Mouse (Mus musculus) thymus, postnatal 36 days (tissue): Measurements from ENCODE around the gene Odf2.
"Not testable (repeated sequence)": the region's sequence is repeated elsewhere in the genome, so short reads cannot be mapped to it uniquely, and the experiment has no call there.

ENCODE experiments used
- DNase-seq, 2 experiments: peaks; one replicate each; pipeline ENCODE4 v3.0.0; 2022; ENCODE audit warnings: mixed read lengths in 2 of 2

The Odf2 gene

DNA sequence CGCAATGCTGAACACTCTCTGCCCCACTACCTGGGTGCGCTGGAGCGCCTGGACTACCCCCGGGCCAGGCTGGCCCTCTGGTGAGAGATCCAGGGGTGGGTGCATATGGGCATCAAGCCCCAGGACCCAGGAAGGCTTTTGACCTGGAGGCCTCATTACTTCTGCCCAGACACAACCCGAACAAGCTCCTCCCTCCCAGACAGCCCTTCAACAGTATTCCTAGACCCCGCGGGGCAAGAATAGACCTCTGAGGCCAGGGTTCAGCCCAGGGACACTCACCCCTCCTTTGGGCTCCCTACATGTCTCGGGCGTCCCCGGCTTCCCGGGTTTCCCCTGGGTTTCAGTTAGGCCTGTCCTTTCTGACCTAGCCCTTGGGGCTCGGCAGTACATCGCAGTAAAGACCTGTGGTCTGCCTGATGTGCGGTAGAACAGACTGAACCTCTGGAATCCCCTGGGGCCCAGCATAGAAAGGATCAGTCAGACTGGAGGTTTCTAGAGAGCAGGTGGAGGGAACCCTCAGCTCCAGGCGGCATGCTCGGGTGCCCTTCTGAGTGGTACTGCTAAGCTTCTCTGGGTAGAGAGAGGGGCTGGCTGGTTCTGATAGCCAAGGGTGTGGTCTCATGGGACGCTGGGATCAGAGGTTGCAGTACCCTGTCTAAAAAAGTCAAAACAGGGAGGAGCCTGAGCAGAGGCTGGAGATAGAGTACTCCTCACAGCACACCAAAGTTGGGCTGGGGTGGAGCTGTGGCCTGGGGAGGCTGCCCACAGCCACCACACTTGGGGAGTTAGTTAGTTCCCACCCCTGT lies 19.2 kb upstream of the Odf2 start:
- no peak for DNase-seq

DNA sequence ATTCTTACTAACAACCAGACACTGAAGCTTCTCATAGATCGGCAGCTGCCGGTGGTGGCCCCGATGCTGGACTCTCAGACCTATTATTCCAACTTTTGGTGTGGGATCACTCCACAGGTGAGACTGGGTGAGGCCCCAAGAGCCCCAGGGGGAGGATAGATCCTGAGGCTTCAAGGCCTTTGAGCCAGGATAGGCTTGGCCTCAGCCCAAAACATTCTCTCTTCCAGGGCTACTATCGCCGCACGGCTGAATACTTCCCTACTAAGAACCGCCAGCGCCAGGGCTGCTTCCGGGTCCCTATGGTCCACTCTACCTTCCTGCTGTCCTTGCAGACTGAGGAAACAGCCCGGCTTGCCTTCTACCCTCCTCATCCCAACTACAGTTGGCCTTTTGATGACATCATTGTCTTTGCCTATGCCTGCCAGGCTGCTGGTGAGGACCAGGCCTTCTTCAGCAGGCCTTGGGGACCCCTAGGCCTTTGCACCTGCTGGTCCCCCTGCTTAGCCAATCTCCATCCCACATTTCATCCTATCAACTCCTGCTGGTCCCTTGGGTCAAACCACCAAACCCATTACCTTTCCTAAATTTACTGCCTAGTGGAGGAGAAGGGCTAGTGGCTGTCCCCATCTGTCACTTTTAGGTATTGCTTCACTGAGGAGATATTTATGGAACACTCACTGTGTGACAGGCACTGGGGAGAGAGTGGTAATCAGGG lies 16.3 kb upstream of the Odf2 start:
- no peak for DNase-seq

DNA sequence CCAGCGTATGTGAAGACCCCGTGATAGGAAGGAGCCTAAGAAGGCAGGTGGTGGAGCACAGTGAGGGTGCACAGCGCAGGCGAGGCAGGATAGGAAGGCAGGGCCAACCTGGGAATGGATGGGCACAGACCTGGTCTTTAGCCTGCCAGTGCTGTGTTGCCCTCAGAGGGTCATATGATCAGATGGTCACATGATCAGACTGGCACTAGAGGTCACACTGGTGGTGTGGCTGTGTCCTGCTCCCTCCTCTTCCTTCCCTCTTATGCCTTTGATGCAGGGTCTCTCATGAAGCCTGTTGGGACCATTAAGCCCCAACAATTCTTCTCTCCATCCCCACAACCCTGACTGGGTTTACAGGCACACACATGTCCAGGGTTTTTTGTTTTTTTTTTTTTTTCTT lies 15.2 kb upstream of the Odf2 start:
- no peak for DNase-seq

DNA sequence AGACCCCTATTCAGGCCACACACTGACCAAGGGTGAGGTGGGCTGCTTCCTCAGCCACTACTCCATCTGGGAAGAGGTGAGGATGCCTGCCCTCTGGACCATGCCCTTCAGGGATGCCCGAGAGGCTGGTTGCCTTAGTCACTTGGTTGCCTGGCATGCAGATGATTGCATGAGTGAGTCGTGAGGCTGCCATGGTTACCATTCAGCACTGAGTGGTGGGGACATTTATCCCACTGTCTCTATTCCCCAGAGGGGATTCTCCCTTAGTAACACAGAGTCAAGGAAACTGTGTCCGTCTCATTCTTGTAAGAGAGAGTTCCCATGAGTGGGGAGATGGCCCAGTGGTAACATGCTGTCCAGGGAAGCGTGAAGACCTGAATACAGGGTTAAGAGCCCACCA lies 11.0 kb upstream of the Odf2 start:
- no peak for DNase-seq

DNA sequence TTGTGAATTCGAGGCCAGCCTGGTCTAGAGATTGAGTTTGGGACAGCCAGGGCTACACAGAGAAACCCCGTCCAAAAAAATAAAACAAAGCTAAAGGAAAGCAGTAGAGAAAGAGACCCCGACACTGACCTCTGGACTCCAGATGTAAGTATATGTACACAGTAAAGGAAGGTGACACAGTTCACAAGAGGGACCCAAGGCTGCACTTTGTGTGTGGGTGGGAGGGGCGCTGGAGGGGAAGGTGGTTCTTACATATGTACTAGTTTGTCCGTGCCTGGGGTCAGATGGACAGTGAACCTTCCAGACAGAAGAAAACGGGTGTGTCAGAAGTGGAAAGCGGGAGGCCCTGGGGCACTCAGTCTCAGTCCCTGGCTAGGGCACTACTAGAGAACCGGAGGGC lies 9.8 kb upstream of the Odf2 start:
- no peak for DNase-seq

DNA sequence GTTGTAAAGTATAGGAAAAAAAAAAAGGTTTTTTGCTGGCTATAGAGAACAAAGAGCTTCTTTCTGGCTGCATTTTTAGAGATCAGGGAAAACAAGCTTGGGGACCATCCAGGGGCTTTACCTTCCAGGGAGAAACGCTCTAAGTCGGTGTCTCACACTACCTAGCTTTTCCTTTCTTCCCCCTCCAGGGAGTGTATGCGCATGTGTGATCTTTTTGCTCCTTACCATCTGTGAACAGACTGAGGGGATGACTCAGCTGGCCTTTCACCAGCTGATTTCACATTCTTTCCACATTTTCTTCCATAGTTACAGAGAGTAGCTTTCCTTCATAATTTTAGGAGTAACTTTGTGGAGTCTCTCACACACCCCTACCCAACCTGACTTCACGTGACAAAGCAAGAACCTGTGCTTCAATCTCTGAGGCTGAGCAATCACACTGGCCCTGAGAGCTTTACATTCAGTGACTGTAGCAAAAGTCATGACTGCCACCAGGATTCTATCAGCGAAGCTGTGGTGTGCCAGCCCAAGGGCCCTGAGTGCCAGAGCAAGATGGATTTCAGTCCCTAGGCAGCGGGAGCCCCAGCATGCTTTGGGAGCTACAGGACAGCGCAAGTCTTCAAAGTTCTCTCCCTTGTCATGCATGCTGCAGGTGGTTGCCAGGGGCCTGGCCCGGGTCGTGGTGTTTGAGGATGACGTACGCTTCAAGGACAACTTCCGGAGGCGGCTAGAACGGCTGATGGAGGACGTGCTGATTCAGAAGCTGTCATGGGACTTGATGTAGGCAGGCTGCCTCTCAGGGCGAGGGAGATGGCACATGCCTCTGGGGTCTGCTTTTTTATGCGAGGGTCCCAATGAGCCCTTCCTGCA lies 8.8 kb upstream of the Odf2 start:
- DNase-seq, result no peak

DNA sequence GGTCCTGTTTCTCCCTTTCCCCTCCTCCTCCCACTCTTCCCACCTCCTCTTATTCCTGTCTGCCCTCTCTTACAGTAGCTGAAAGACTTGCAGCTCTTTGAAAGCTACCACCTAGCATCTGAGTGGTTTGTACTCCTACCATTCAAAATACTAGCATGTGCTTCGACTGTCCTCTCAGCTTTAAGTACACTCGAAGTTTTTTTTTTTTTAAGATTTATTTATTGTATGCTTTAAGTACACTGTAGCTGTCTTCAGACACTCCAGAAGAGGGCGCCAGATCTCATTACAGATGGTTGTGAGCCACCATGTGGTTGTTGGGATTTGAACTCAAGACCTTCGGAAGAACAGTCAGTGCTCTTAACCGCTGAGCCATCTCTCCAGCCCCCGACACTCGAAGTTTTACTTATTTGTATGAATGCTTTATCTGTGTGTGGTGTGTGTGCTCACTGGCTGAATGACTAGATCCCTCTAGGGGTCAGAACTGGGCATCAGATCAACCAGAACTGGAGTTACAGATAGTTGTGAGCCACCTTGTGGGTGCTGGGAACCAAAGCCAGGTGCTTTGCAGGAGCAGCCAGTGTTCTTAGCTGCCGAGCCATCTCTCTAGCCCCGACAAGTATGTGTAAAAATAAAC lies 2.2 kb upstream of the Odf2 start:
- not testable (repeated sequence) for DNase-seq

DNA sequence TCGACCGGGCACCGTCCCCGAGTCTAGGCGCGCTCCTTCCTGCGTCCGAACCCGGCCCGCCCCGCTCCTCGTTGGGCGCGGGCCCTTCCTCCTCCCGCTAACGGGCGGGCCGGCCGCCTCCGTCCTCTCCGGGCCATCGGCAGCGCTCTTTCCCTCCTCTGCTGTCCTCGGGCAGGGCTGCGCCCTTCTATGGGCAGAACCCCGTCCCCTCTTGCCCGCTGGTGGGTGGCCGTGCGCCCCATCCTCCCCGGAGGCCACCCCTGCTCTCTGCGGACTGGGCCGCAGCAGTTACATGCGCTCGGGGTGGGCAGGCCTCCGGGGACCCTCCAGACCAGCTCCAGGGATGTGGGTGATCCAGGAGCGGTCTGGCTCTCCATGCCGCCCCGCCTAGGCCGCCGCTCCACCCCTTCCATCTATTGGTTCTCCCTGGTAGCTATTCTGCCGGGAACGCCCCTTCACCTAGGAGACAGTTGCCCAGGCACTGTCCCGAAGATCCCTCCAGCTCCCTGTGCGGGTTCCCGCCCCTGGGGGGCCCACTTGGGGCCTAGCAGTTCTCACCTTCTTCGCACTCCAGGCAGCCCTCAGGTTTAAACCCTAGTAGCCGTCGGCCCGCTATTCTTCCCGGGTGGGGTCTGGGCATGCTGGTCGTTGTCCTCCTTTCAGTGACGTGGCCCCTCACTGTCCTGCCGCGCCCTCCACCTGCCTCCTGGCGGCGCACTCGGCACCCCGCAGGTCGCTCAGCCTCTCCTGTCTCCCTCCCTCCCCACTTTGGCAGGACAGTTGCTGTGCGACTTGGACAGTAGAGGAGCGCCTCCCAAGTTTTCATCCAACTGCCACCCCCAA lies 1.2 kb downstream of the Odf2 start:
- DNase-seq, result peak; percentile 65 to 76

DNA sequence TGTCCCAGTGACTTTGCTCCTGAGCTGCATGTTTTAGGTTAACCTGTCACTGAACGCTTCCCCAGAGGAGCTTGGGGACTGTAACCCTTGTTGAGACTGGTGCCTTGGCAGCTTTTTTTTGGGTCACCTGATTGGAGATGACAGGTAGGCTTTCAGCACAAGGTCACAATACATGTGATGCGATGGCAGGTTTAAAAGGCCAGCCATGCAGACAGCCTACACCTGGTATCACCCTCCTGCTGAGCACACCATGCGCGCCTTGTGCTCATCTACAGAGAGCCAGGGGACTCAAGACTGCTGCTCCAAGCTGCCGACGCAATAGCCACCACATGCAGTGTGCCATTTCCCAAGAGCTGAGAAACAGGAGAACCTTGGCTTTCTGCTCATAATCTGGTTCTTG lies 2.8 kb downstream of the Odf2 start:
- DNase-seq, result no peak

DNA sequence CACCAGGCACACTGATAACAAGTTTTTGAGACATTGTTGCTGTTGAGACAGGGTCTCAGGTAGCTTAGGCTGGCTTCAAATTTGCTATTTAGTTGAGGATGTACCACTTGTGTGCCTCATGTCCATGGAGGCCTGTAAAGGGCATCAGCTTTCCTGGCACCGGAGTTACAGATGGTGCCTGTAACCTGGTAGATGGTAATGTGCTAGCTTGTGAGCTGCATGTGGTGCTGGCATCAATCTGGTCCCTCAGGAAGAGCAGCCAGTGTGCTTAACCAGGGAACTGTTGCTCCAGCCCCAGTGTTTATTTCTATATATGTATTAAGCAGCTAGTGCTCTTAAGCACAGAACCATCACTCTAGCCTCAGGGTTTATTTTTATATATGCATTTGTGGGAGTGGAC lies 7.0 kb downstream of the Odf2 start:
- DNase-seq, result no peak

DNA sequence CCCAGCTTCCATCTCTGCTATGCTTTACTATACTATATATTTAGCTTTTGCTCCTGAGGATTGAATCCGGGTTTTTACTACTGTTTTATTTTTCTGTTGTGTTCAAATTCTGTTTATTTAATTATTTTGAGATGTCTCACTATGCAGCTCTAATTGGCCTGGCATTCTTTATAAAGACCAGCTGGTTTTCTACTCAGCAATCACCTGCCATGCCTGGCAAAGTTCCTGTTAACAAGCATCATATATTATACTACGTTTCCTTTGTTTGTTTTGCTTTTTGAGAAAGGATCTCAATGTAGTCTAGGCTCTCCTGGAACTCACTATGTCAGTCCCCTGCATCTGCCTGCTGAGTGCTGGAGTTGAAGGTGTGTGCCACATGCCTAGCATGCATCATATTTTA lies 8.3 kb downstream of the Odf2 start:
- DNase-seq, result no peak

DNA sequence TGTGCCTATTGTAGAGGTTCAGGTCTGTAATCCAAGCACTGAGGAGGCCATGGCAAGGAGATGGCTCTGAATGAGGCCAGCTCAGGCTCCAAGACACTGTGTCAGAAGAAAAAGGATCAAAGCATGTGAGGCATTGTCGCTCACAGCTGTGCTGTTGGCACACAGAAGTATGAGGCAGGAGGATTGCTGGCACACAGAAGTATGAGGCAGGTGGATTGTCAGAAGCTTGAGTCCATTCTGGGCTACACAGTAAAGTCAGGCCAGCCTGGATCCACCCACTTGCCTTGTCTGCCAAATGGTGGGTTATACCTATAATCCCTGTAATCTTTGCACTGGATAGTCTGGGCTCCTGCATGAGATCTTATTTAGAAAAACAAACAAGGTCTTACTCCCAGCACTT lies 9.1 kb downstream of the Odf2 start:
- no peak for DNase-seq

DNA sequence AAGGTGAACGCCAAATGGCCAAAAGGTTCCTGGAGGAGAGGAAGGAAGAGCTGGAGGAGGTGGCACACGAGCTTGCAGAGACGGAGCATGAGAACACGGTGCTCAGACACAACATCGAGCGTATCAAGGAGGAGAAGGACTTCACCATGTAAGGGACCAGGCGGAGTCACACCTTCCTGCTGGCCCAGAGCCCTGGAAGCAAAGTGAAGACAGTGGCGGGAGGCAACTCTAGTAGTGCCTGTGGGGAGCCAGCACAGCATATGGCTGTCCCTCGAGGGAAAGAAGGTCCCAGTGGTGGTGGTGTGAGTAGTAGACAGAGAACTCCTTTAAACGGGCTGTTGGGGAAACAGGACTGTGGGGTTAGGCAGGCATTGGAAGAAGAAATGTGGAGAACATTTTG lies 13.2 kb downstream of the Odf2 start:
- no peak for DNase-seq

DNA sequence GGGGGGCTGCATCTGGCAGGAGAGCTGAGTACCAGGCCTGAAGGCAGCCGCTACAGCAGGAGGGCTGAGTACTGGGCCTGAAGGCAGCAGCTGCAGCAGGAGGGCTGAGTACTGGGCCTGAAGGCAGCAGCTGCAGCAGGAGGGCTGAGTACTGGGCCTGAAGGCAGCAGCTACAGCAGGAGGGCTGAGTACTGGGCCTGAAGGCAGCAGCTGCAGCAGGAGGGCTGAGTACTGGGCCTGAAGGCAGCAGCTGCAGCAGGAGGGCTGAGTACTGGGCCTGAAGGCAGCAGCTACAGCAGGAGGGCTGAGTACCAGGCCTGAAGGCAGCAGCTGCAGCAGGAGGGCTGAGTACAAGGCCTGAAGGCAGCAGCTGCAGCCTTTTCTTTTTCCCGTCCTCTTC lies 19.1 kb downstream of the Odf2 start:
- DNase-seq, result not testable (repeated sequence)

DNA sequence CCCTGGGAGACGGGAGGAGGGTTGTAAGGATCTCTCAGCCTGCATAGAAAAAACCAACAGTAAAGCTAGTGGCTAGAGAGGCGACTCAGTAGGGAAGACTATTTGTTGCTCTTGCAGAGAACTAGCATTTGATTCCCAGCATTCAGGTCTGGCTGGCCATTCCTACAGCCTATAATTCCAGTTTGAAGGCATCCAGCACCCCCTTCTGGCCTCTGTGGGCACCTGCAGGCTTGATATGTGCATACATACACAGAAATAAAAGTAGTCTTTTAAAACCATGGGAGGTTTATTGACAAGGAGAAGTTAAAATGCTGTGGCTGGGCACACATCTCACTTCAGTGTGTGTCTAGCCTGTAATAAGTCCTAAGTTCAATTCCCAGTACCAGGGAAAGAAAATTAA lies 21.0 kb downstream of the Odf2 start:
- no peak for DNase-seq

DNA sequence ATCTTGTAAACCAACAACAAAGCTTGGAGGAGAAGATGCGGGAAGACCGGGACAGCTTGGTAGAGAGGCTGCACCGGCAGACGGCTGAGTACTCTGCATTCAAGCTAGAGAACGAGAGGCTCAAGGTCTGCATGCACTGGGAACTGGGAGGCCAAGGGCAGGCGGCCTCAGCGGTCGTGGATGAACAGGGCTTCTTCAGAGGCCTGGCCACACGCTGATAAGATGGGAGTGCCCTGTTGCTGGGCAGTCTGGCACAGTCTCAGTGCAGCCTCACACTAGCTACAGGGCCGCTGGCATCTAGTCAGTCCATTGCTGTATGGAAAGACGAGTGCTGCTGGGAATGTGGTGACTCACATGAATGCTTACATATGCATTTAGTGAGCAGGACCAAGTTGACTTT lies 28.6 kb downstream of the Odf2 start:
- no peak for DNase-seq

DNA sequence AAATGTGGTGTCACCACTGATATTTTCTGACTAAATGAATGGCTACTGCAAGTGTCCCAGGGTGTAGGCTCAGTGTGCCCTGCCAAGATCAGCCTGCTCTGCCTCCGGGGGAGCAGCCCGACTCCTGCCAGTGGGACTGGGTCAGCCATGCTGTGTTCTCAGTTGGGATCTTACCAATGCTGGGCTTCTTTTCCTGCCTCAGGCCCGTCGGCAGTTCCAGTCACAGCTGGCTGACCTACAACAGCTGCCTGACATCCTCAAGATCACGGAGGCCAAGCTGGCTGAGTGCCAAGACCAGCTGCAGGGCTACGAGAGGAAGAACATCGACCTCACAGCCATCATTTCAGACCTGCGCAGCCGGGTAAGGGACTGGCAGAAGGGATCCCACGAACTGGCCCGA lies 33.0 kb downstream of the Odf2 start:
- peak in 1 of 2 experiments; percentile 38 for DNase-seq

DNA sequence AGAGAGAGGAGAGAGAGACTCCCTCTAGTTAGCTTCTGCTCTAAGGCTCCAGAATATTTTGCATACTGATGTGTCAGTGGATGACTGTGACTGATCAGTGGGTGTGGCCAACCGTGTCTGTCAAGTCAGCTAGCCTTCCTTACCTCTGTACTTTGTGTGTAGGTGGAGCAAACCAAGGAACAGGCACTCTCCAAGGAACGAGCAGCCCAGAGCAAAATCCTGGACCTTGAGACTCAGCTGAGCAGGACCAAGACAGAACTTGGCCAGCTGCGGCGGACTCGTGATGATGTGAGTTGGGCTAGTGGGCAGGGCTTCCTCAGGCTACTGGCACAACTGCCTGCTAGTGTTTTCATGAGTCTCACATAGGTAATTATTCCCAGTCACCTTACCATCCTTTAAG lies 37.5 kb downstream of the Odf2 start:
- DNase-seq, result no peak

DNA sequence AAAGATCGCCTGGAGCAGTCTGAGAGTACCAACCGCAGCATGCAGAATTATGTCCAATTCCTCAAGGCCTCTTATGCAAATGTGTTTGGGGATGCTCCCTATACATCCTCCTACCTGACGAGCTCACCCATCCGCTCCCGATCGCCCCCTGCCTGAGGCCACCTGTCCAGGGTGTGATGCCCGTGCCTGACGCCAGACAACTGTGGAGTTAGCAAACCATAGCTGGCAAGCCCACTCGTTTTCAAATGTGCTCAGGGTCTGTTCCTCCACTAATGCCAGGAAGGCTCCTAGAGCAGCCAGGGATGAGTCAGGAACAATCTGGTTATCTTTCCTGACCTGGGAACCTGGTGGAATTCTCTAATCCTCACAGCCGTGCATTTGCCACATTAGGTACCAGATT lies 41.5 kb downstream of the Odf2 start:
- no peak for DNase-seq

DNA sequence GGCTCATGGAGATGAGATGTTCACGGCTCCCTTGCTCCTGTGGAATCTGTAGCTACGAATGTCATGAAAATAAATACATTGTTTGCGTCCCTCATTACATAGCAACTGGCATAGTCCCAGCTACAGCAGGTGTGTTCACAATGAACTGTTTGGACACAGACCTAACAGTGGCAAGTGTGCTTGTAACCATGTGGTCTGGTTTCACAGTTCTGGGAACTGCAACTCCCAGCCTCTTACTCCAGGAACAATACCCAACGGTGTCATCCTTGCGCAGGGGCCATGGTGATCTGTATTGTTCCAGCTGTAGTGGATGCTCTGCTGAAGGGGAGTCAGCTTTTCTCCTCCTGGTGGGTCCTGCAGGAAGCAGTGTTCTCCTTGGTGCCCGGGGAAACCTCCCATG lies 42.2 kb downstream of the Odf2 start:
- no peak for DNase-seq

DNA sequence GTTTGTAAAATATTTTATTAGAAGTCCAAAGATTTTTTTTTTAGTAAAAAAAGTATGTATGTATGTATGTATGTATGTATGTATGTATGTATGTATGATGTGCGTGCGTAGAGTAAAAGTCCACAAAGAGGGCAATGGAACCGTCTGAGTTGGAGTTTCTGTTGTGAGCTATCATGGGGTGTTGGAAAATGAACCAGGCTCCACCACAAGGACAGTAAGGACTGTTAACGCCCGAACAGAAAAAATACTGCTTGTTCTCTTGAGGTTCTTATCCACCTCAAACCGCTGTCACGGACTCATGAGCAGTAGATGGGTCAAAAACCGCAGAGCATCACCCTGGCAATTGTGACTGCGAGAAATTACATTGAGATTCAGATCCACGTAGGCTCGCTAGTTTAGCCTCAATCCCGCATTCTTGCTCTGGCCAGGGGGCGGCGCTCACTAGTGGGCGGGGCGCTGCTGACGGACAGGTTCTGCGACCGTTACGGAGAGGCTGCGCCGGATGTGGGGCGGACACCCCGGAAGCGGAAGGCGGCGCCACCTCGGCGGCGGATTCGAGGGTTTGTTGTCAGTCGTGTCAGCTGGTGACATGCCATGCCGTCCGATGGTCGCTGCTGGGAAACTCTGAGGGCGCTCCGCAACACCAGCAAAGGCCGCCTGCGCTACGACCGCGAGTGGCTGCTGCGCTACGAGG lies 46.0 kb downstream of the Odf2 start, which contains the start of gene Gle1:
TSS of gene Gle1 (plus strand) at position 521 of the 694 bp plus-strand sequence.
- peak; percentile 96 for DNase-seq
